Mouse (Mus musculus): ENCODE data around the gene Stac3. TPM values are rescaled to one million over a fixed set of nuclear protein-coding genes. Genes with fewer than 3 reads are reported as not detected.

Stac3 gene
- total RNA-seq, 2 experiments from 2014 or later: 5.0 to 6.4 TPM

Other genes starting within 250 kb of the Stac3 start
- gene Kif5a, start 238.3 kb upstream of the Stac3 start, total RNA-seq (2021): 100 to 1,000 TPM; 413 to 455 TPM
- gene Dctn2, start 235.3 kb upstream of the Stac3 start, total RNA-seq (2021): 100 to 1,000 TPM; 298 to 304 TPM
- gene Mbd6, start 212.7 kb upstream of the Stac3 start, total RNA-seq (2021): 10 to 100 TPM; 46.0 to 53.3 TPM
- gene Mars, start 189.9 kb upstream of the Stac3 start, total RNA-seq (2021): 10 to 100 TPM; 56.3 to 59.4 TPM
- 1 to 10 TPM in 1 of 2 experiments, under 1 TPM in 1; 0.99 to 1.1 TPM for gene Arhgap9, start 179.7 kb upstream of the Stac3 start, total RNA-seq (2021)
- 1 to 10 TPM; 2.0 to 3.3 TPM for gene Gli1, start 159.7 kb upstream of the Stac3 start, total RNA-seq (2021)
- under 1 TPM in 1 of 2 experiments, not detected in 1; 0.07 TPM for gene Inhbe, start 147.3 kb upstream of the Stac3 start, total RNA-seq (2021)
- not detected for gene Inhbc, start 131.3 kb upstream of the Stac3 start, total RNA-seq (2021)
- 100 to 1,000 TPM; 161 to 186 TPM for gene R3hdm2, start 121.4 kb upstream of the Stac3 start, total RNA-seq (2021)
- gene Ndufa4l2, start 13.3 kb downstream of the Stac3 start, total RNA-seq (2021): 1 to 10 TPM; 4.8 to 6.9 TPM
- 10 to 100 TPM; 33.0 to 35.5 TPM for gene Shmt2, start 20.8 kb downstream of the Stac3 start, total RNA-seq (2021)
- gene Nxph4, start 32.9 kb downstream of the Stac3 start, total RNA-seq (2021): 1 to 10 TPM; 2.7 TPM
- 100 to 1,000 TPM; 287 to 301 TPM for gene Lrp1, start 119.5 kb downstream of the Stac3 start, total RNA-seq (2021)
- gene Stat6, start 141.3 kb downstream of the Stac3 start, total RNA-seq (2021): 1 to 10 TPM; 6.1 to 6.2 TPM
- 1 to 10 TPM; 3.5 to 5.7 TPM for gene Nemp1, start 165.2 kb downstream of the Stac3 start, total RNA-seq (2021)
- 10 to 100 TPM; 33.3 to 36.9 TPM for gene Nab2, start 166.9 kb downstream of the Stac3 start, total RNA-seq (2021)
- gene Myo1a, start 203.5 kb downstream of the Stac3 start, total RNA-seq (2021): under 1 TPM; 0.48 to 0.76 TPM
- gene Tac2, start 222.8 kb downstream of the Stac3 start, total RNA-seq (2021): 1 to 10 TPM; 5.2 to 6.3 TPM
- gene Zbtb39, start 237.9 kb downstream of the Stac3 start, total RNA-seq (2021): 1 to 10 TPM; 9.1 to 9.5 TPM

Measured in layer of hippocampus, postnatal 14 days (tissue).